Mouse (Mus musculus): ENCODE results near the gene Ppt1.

The Ppt1 gene

DNA sequence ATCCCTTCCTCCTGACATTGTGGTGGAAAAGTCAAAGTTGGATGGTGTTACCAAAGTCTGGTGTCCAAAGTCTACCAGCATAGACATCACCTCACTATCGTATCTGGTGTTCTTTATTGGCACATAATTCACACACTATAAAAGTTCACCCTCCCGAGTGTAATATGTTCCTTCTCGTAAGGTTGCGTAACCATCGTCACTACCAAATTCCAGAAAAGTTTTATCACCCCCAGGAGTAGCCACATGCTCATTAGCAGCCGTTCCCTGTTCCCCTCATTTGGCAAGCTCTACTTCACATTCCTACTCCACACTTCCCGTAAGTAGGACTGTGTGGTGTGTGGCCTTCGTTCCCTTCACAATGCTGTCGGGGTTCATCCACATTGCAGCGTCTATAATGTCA lies 69.3 kb downstream of the Ppt1 start:
- DNase-seq (ENCODE audit: low read depth, low spot score): no peak
